Mouse (Mus musculus): ENCODE measurements around the gene Gstz1. TPM values are rescaled to one million over a fixed set of nuclear protein-coding genes. Genes with fewer than 3 reads are reported as not detected.

The Gstz1 gene
- 10 to 100 TPM; 57.8 to 62.2 TPM for total RNA-seq (2021)

- intact Hi-C loops (cut with DNase I) = no loop called here
- peak; percentile 88 to 93 for DNase-seq (ENCODE audit: extremely low spot score in 1 of 2, low spot score in 2 of 2)
Measured at GRCm38 (mm10) chr12:87146966-87147365, at the start of gene Gstz1. Gstz1 (plus strand) TSS chr12:87147165.

DNA sequence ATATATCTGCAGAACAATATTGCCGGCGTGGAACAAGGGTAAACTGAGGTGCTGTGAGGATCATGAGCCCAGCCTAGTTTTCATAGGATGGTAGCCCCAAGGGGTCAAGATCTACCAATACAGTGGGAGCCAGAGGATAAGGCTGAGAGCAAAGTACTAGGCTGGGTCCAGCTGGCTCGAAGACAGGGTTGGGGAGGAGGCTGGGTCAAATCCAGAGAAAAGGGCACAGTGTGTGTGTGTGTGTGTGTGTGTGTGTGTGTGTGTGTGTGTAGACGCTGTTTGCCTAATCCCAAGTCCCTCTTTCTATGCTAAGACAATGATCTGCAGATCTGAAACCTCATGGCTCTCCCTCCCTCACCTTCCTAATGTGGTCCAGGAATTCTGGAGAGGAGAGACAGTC is 46.6 kb upstream of the Gstz1 start:
- no peak for DNase-seq (ENCODE audit: extremely low spot score in 1 of 2, low spot score in 2 of 2)
- intact Hi-C loops (cut with DNase I) = no loop called here

GRCm38 (mm10) chr12:87102165-87102631 is 44.8 kb upstream of the Gstz1 start, which contains the start of gene Ngb:
Ngb (minus strand) TSS chr12:87102539.
- DNase-seq (ENCODE audit: extremely low spot score in 1 of 2, low spot score in 2 of 2) = peak in 1 of 2 experiments; percentile 47
- intact Hi-C loops (cut with DNase I) = no loop called here

DNA sequence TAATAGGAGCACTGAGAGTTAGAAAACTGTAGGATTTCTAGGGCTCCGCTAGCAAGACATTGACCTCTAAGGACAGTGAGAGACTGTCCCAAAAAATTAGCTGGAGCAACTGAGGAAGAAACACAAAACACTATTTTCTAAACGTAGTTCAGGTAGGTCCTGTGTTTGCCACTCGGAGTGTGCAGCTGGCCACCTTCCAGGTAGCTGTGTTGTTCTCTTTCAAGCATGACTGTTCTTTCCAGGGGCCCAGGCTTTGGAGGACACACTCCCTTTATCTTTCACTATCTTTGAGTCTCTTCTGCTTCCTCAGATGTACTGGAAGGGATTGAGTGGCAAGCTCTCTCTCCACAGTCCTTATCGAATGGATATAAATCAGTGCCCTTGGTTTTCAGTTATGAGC is 43.5 kb upstream of the Gstz1 start:
- DNase-seq (ENCODE audit: extremely low spot score in 1 of 2, low spot score in 2 of 2) = no peak
- intact Hi-C loops (cut with DNase I) = no loop called here

- DNase-seq (ENCODE audit: extremely low spot score in 1 of 2, low spot score in 2 of 2) = no peak
- intact Hi-C loops (cut with DNase I) = no loop called here
Measured at GRCm38 (mm10) chr12:87104796-87105195, 42.2 kb upstream of the Gstz1 start.

DNA sequence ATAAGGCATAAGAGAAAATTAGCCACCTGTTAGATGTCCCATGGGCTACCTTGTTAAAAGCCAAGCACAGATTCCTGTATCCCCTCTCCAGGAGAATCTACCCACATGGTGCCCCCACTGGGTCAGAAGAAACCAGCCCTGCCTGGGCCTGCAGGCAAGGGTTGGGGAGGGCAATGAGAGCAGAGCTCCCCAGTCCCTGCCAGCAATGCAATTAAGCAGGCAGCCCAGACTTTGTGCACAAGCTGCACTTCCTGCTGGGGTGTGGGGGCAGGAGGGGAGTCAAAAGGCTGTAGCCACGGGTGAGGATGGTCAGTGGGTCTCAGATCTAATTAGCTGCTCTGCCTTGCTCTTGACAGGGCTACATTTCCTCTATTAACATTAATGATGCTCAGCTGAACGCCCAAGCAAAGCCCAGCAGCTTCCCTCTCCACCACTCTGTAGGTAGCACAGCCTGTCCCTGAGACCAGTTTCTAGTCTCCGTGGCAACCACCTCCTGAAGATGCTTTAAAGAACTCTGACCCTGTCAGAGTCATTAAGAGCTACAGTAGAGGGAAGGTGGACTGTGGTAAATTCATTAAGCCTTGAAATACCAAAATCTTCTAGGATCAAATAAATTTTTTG is 39.5 kb upstream of the Gstz1 start:
- DNase-seq (ENCODE audit: extremely low spot score in 1 of 2, low spot score in 2 of 2) = no peak
- intact Hi-C loops (cut with DNase I) = no loop called here

DNA sequence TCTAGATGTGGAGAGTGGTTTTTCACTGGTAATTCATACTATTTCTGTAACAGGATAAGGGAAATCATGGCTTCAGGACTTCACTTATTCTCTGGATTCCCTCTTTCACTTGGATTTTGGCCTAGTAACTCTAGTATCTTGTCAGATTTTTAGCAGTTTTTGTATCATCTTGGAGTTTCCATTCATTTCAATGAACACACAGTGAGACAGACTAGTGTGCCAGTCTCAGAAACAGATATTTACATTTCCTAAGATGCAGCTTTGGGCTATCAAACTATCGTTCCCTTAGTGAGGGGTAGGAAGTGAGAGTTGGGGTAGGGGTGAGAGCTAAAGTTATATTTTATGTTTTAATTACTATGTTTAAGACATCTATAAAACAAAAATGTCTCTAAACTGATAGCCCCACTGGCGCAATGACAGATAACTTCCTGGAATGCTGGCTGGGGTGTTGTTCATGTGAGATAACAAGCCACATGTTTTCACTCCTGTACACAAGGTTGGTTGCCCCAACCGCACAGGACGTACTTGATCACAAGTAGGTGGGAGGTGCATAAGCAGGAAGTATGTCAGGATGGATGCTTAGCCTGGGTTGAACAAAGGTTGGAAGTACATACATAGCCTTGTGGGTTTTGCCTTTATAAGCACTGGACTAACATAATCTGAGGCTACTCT is 24.9 kb upstream of the Gstz1 start:
- DNase-seq (ENCODE audit: extremely low spot score in 1 of 2, low spot score in 2 of 2) = no peak
- intact Hi-C loops (cut with DNase I) = no loop called here

GRCm38 (mm10) chr12:87127256-87127655 is 19.7 kb upstream of the Gstz1 start:
- DNase-seq (ENCODE audit: extremely low spot score in 1 of 2, low spot score in 2 of 2) = no peak

GRCm38 (mm10) chr12:87130224-87130623 is 16.7 kb upstream of the Gstz1 start:
- no peak for DNase-seq (ENCODE audit: extremely low spot score in 1 of 2, low spot score in 2 of 2)
- intact Hi-C loops (cut with DNase I) = loop anchor here (5.0 kb wide), 1 partner anchor 117 kb away; no protein-coding TSS in a partner anchor

More at GRCm38 (mm10) chr12:87127256-87127655, 19.7 kb upstream of the Gstz1 start:
- intact Hi-C loops (cut with DNase I) = no loop called here

DNA sequence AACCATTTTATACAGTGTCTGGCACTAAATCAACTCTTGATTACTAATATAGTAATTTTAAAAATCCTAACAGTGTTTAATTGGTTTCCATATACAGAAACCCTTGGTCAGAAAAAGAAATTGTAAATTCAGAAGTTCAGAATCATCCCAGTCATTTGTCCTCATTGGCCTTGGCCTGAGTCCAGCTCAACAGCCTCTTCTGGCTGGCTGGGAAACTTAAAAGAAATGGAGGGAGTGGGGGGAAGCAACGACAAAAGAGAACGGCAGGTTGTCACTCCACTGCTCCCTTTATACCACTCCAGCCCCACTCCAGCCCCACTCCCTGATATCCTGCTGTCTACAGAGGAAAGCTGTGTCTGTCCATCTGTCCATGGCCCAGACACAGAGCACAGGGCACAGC is 15.8 kb upstream of the Gstz1 start:
- DNase-seq (ENCODE audit: extremely low spot score in 1 of 2, low spot score in 2 of 2) = peak in 1 of 2 experiments; percentile 31
- intact Hi-C loops (cut with DNase I) = loop anchor here (5.0 kb wide), 1 partner anchor 116 kb away; no protein-coding TSS in a partner anchor

- intact Hi-C loops (cut with DNase I) = loop anchor here (5.0 kb wide), 1 partner anchor 116 kb away; no protein-coding TSS in a partner anchor
- no peak for DNase-seq (ENCODE audit: extremely low spot score in 1 of 2, low spot score in 2 of 2)
Measured at GRCm38 (mm10) chr12:87131619-87132018, 15.3 kb upstream of the Gstz1 start.

GRCm38 (mm10) chr12:87132210-87132609 is 14.8 kb upstream of the Gstz1 start:
- intact Hi-C loops (cut with DNase I) = loop anchor here (5.0 kb wide), 1 partner anchor 115 kb away; no protein-coding TSS in a partner anchor
- DNase-seq (ENCODE audit: extremely low spot score in 1 of 2, low spot score in 2 of 2) = no peak

DNA sequence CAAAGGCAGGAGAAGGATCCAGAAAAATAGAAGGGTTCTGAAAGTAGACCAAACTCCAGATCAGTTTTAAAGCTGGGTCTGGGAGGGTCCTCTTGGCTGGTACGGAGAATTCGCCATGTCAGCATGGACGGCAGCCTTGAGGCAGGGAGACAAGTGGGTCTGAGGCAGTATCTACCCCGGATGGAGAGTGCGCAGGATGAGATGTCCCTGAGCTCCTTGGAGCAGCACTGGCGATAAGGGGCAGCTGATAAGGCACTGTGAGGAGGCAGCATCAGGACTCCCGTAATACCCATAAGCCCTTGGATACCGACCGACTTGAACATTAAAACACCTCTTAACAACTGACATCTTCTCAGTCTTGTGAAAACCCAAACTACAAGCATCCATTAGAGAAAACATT is 14.2 kb upstream of the Gstz1 start:
- intact Hi-C loops (cut with DNase I) = loop anchor here (5.0 kb wide), 1 partner anchor 115 kb away; no protein-coding TSS in a partner anchor
- no peak for DNase-seq (ENCODE audit: extremely low spot score in 1 of 2, low spot score in 2 of 2)

- DNase-seq (ENCODE audit: extremely low spot score in 1 of 2, low spot score in 2 of 2) = no peak
- intact Hi-C loops (cut with DNase I) = no loop called here
Measured at GRCm38 (mm10) chr12:87137439-87138341, 9.3 kb upstream of the Gstz1 start.

DNA sequence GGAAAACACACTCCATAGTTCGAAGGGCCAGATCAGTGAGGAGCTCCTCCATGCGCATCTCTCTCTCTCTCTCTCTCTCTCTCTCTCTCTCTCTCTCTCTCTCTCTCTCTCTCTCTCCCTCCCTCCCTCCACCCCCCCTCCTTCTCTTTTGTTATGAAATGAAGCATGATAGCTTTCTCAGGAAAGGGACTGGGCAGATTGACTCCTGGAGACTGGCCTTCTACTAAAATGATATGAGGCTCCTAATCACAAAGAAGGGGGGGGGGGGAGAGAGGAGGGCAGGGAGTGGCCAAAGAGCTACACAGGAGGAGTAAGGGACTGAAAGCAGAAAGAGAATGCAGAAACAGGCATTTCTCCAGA is 8.6 kb upstream of the Gstz1 start:
- no peak for DNase-seq (ENCODE audit: extremely low spot score in 1 of 2, low spot score in 2 of 2)
- intact Hi-C loops (cut with DNase I) = no loop called here

GRCm38 (mm10) chr12:87138768-87139167 is 8.2 kb upstream of the Gstz1 start:
- intact Hi-C loops (cut with DNase I) = no loop called here
- no peak for DNase-seq (ENCODE audit: extremely low spot score in 1 of 2, low spot score in 2 of 2)

DNA sequence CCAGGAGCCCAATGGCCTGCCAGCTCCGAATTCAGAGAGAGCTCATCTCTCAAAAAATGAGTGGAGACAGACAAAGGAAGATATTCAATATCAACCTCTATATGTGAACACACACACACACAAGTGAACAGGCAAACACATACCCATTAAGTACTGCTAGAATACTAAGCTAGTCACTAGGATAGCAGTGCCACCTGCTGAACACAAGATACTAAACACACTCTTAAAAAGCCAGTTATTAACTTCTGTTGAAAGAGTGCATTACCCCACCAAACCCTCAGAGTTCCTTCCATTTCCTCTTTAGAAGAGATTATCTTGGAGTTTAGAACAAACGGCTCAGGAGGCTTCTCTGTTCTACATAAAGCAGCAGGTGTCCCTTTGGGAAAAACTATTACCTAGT is 4.8 kb upstream of the Gstz1 start:
- DNase-seq (ENCODE audit: extremely low spot score in 1 of 2, low spot score in 2 of 2) = no peak
- intact Hi-C loops (cut with DNase I) = no loop called here

GRCm38 (mm10) chr12:87147395-87148089 is 577 bp downstream of the Gstz1 start, which contains the start of gene Pomt2:
Pomt2 (minus strand) TSS chr12:87147968.
- intact Hi-C loops (cut with DNase I) = no loop called here
- peak; percentile 91 to 96 for DNase-seq (ENCODE audit: extremely low spot score in 1 of 2, low spot score in 2 of 2)

DNA sequence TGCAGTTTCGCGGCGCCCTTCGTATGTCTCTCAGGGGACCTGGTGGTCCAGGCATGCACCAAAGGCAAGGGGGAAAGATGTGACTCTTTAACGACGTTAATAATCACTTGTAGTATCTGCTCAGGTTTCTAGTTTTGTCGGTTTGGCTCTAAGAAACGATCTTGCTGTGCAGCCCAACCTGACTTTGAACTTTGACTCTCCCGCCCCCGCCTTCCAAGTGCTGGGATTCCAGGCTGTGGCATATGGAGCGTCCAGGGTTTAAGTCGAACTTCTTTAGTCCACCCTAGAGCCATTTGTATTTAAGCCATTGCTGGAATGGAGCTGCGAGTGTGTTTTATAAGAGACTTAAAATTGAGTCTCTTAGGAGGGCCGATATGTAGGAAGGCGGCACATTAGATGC is 1.2 kb downstream of the Gstz1 start:
- DNase-seq (ENCODE audit: extremely low spot score in 1 of 2, low spot score in 2 of 2) = peak in 1 of 2 experiments; percentile 18
- intact Hi-C loops (cut with DNase I) = no loop called here

All from left cerebral cortex, postnatal 10 days (tissue).